Mouse (Mus musculus) MEL (cell line): ENCODE data around the gene Surf4.
A peak's percentile ranks its signal among the peaks of the same experiment; 100 is the strongest.

Experiments
- CTCF ChIP-seq, 3 experiments: IDR thresholded peaks in 2 of 3; conservative IDR thresholded peaks in 1 of 3; 2 replicates each; pipeline ENCODE4 v1.5.1; 2011 to 2012; ENCODE audit warnings: low read length in 3 of 3, low read depth in 2 of 3, mild to moderate bottlenecking in 2 of 3, improper control_type of control experiment in 1 of 3, inconsistent platforms in 1 of 3, mixed read lengths in 1 of 3, moderate library complexity in 1 of 3; ENCODE audit not compliant: control insufficient read depth in 1 of 3, insufficient read depth in 1 of 3, poor library complexity in 1 of 3, severe bottlenecking in 1 of 3
- EP300 ChIP-seq, 2 experiments: IDR thresholded peaks; 2 replicates each; pipeline ENCODE4 v1.6.1; 2011; ENCODE audit warnings: improper control_type of control experiment in 2 of 2, low read length in 2 of 2, low read depth in 1 of 2, mild to moderate bottlenecking in 1 of 2
- GABPA ChIP-seq: IDR thresholded peaks from 2 replicates; pipeline ENCODE4 v1.6.1; 2012; ENCODE audit warnings: low read depth, mild to moderate bottlenecking, inconsistent platforms, low read length, improper control_type of control experiment, moderate library complexity
- GATA1 ChIP-seq: IDR thresholded peaks from 2 replicates; pipeline ENCODE4 v1.6.1; 2011; ENCODE audit warnings: low read depth, low read length, improper control_type of control experiment
- HCFC1 ChIP-seq: IDR thresholded peaks from 2 replicates; pipeline ENCODE4 v1.6.1; 2012; ENCODE audit warnings: low read depth, mild to moderate bottlenecking, inconsistent platforms, low read length, improper control_type of control experiment, moderate library complexity
- MAFK ChIP-seq: IDR thresholded peaks from 2 replicates; pipeline ENCODE4 v1.6.1; 2011; ENCODE audit warnings: low read depth, mild to moderate bottlenecking, low read length, improper control_type of control experiment, borderline replicate concordance
- MAX ChIP-seq: IDR thresholded peaks from 2 replicates; pipeline ENCODE4 v1.6.1; 2011; ENCODE audit warnings: low read length, improper control_type of control experiment
- MYB ChIP-seq: IDR thresholded peaks from 2 replicates; pipeline ENCODE4 v1.6.1; 2011; ENCODE audit warnings: mild to moderate bottlenecking, low read depth, low read length, improper control_type of control experiment
- MYC ChIP-seq: IDR thresholded peaks from 2 replicates; pipeline ENCODE4 v1.6.1; 2011; ENCODE audit warnings: low read depth, mild to moderate bottlenecking, low read length, improper control_type of control experiment, moderate library complexity
- POLR2A ChIP-seq, 2 experiments: IDR thresholded peaks; 2 replicates each; pipeline ENCODE4 v1.6.1; 2011 to 2012; ENCODE audit warnings: low read length in 2 of 2, mild to moderate bottlenecking in 2 of 2, control low read depth in 1 of 2, improper control_type of control experiment in 1 of 2, low read depth in 1 of 2, moderate library complexity in 1 of 2; ENCODE audit not compliant: control insufficient read depth in 1 of 2, insufficient read depth in 1 of 2, poor library complexity in 1 of 2
- SMC3 ChIP-seq: IDR thresholded peaks from 2 replicates; pipeline ENCODE4 v1.6.1; 2011; ENCODE audit warnings: low read depth, low read length, improper control_type of control experiment
- TCF12 ChIP-seq: IDR thresholded peaks from 2 replicates; pipeline ENCODE4 v1.6.1; 2014; ENCODE audit warnings: low read depth, mild to moderate bottlenecking, inconsistent platforms, low read length, improper control_type of control experiment, moderate library complexity
- USF1 ChIP-seq: IDR thresholded peaks from 2 replicates; pipeline ENCODE4 v1.6.1; 2014; ENCODE audit warnings: low read depth, mild to moderate bottlenecking, inconsistent platforms, low read length, improper control_type of control experiment, moderate library complexity
- ZNF384 ChIP-seq: IDR thresholded peaks from 2 replicates; pipeline ENCODE4 v1.6.1; 2012; ENCODE audit warnings: low read depth, mild to moderate bottlenecking, inconsistent platforms, low read length, improper control_type of control experiment

DNA sequence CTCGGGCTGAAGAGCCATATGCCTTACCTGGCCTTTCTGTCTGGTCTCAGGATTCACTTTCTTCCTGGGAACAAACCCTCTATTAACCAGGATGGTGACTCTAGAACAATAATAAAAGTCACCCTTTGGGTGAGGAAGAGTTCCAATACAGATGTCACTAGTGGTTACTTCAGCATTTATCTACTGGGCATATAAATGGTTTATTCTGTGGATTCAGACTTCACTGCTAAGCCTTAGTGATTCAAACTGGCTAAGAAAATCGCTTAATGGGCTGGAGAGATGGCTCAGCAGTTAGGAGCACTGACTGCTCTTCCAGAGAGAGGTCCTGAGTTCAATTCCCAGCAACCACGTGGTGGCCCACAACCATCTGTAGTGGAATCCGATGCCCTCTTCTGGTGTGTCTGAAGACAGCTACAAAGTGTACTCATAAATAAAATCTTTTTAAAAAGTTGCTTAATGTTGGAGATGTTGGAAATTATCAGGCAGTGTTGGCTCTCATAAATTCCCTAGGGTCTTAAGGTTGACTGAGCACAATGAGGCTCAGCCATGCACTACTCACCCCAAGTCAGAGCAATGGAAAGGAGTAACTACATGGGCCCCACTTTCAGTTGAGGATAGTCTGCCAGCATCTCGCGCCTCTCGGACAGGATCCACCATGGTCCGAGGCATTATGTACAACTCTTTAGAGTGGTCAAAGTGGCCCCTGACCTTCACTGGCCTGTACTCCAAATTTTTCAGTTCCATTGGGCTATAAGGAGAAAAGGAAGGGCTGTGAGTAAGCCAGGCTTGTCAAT, 19.4 kb downstream of the Surf4 start:
- TF ChIP-seq USF1 (no peak), MAX (no peak), POLR2A (IDR thresholded peaks at IDR 0.05; ENCODE audit: control insufficient read depth in 1 of 2, insufficient read depth in 1 of 2, low read depth in 1 of 2, low read length in 2 of 2, poor library complexity in 1 of 2) (peak in 1 of 2 experiments; percentile 12; a peak in 1 of 4 replicates), CTCF (IDR thresholded peaks at IDR 0.05 in 2 of 3, conservative IDR thresholded peaks at IDR 0.05 in 1 of 3; ENCODE audit: control insufficient read depth in 1 of 3, insufficient read depth in 1 of 3, low read depth in 2 of 3, low read length in 3 of 3, poor library complexity in 1 of 3, severe bottlenecking in 1 of 3) (0 out of 6 replicates have a peak, but pooled peaks of 1 of the 3 experiments have one; percentile 11), ZNF384 (no peak), MYC (peak; percentile 58; the same call in 1 of the 2 replicates), EP300 (IDR thresholded peaks at IDR 0.05; ENCODE audit: low read depth in 1 of 2, low read length in 2 of 2) (no peak), GABPA (no peak), GATA1 (no peak), HCFC1 (no peak; the same call in 1 of the 2 replicates), TCF12 (no peak), MAFK (no peak), MYB (no peak), SMC3 (0 out of 2 replicates have a peak, but pooled peaks have one; percentile 15)
